Mouse (Mus musculus) CH12.LX (cell line): ENCODE data around the gene Mov10l1. TPM values are rescaled to one million over a fixed set of nuclear protein-coding genes. Genes with fewer than 3 reads are reported as not detected.

Source experiments
- DNase-seq: peaks from one replicate; pipeline ENCODE4 v3.0.0-alpha.2; 2013; ENCODE audit errors: extremely low read depth
- H3K27ac ChIP-seq: 2 replicates; pipeline ENCODE4 v1.5.1; 2012; ENCODE audit warnings: low read depth, mild to moderate bottlenecking, control low read depth, moderate library complexity; ENCODE audit not compliant: insufficient read depth
- H3K27me3 ChIP-seq: replicated peaks from 2 replicates; pipeline ENCODE3; 2012; ENCODE audit warnings: inconsistent platforms
- H3K36me3 ChIP-seq, 2 experiments: replicated peaks in 1 of 2; 2 replicates each; pipeline versions ENCODE3 to v1.6.1; 2012; ENCODE audit warnings: inconsistent platforms in 1 of 2, low read length in 1 of 2, mild to moderate bottlenecking in 1 of 2, mixed read lengths in 1 of 2, moderate library complexity in 1 of 2; ENCODE audit not compliant: control insufficient read depth in 1 of 2, insufficient read depth in 1 of 2
- H3K4me1 ChIP-seq, 2 experiments: 2 replicates each; pipeline ENCODE4 v1.6.1; 2012; ENCODE audit warnings: inconsistent platforms in 1 of 2, moderate library complexity in 1 of 2; ENCODE audit not compliant: insufficient read depth in 2 of 2, control insufficient read depth in 1 of 2
- H3K4me2 ChIP-seq: 2 replicates; pipeline ENCODE4 v1.6.1; 2012; ENCODE audit warnings: low read depth, mild to moderate bottlenecking, control low read depth; ENCODE audit not compliant: poor library complexity, insufficient read depth, severe bottlenecking
- H3K4me3 ChIP-seq, 3 experiments: fragments of 150-350 bp in 1 of 3; sonication (generic) in 1 of 3; replicated peaks in 1 of 3; 2 replicates each; pipeline versions ENCODE3 to v1.5.1; 2011 to 2012; ENCODE audit warnings: low read depth in 2 of 3, low read length in 2 of 3, mild to moderate bottlenecking in 2 of 3, moderate library complexity in 2 of 3, control low read depth in 1 of 3, improper control_type of control experiment in 1 of 3, inconsistent platforms in 1 of 3, mixed read lengths in 1 of 3; ENCODE audit not compliant: poor library complexity in 1 of 3
- H3K79me2 ChIP-seq: replicated peaks from 2 replicates; pipeline ENCODE4 v1.6.1; 2012; ENCODE audit warnings: mild to moderate bottlenecking, moderate library complexity; ENCODE audit not compliant: control insufficient read depth, poor library complexity, insufficient read depth, severe bottlenecking; ENCODE audit errors: extremely low read depth
- H3K9ac ChIP-seq: 2 replicates; pipeline ENCODE4 v1.6.1; 2012; ENCODE audit warnings: low read depth, mild to moderate bottlenecking, control low read depth, moderate library complexity; ENCODE audit not compliant: insufficient read depth
- H3K9me3 ChIP-seq: replicated peaks from 2 replicates; pipeline ENCODE3; 2012; ENCODE audit warnings: low read length, inconsistent platforms, mixed read lengths
- BHLHE40 ChIP-seq: IDR thresholded peaks from 2 replicates; pipeline ENCODE4 v1.6.1; 2011; ENCODE audit warnings: mild to moderate bottlenecking, low read depth, low read length, improper control_type of control experiment
- CHD1 ChIP-seq: IDR thresholded peaks from 2 replicates; pipeline ENCODE4 v1.6.1; 2012; ENCODE audit warnings: low read depth, low read length, improper control_type of control experiment, inconsistent platforms
- CHD2 ChIP-seq: IDR thresholded peaks from 2 replicates; pipeline ENCODE4 v1.6.1; 2011; ENCODE audit warnings: low read length, improper control_type of control experiment
- CTCF ChIP-seq, 2 experiments: IDR thresholded peaks in 1 of 2; conservative IDR thresholded peaks in 1 of 2; 2 replicates each; pipeline ENCODE4 v1.5.1; 2011 to 2012; ENCODE audit warnings: low read depth in 2 of 2, low read length in 2 of 2, improper control_type of control experiment in 1 of 2, inconsistent platforms in 1 of 2, mild to moderate bottlenecking in 1 of 2, moderate library complexity in 1 of 2
- ELF1 ChIP-seq: IDR thresholded peaks from 2 replicates; pipeline ENCODE4 v1.6.1; 2014; ENCODE audit warnings: low read depth, mild to moderate bottlenecking, inconsistent platforms, low read length, improper control_type of control experiment
- IRF4 ChIP-seq: IDR thresholded peaks from 2 replicates; pipeline ENCODE4 v1.6.1; 2014; ENCODE audit warnings: low read depth, mild to moderate bottlenecking, inconsistent platforms, low read length, improper control_type of control experiment
- KAT2A ChIP-seq: IDR thresholded peaks from 2 replicates; pipeline ENCODE4 v1.6.1; 2012; ENCODE audit warnings: low read length, improper control_type of control experiment, inconsistent platforms; ENCODE audit not compliant: insufficient replicate concordance
- MAFK ChIP-seq: IDR thresholded peaks from 2 replicates; pipeline ENCODE4 v1.6.1; 2011; ENCODE audit warnings: low read length, improper control_type of control experiment; ENCODE audit not compliant: insufficient replicate concordance
- MAX ChIP-seq: IDR thresholded peaks from 2 replicates; pipeline ENCODE4 v1.6.1; 2011; ENCODE audit warnings: low read length, improper control_type of control experiment
- MYC ChIP-seq: IDR thresholded peaks from 2 replicates; pipeline ENCODE4 v1.6.1; 2011; ENCODE audit warnings: low read depth, mild to moderate bottlenecking, improper control_type of control experiment, low read length
- NRF1 ChIP-seq: IDR thresholded peaks from 2 replicates; pipeline ENCODE4 v1.6.1; 2014; ENCODE audit warnings: low read depth, mild to moderate bottlenecking, inconsistent platforms, low read length, improper control_type of control experiment, moderate library complexity
- POLR2A ChIP-seq: IDR thresholded peaks from 2 replicates; pipeline ENCODE4 v1.6.1; 2011; ENCODE audit warnings: low read depth, mild to moderate bottlenecking, improper control_type of control experiment, low read length
- POLR2AphosphoS2 ChIP-seq: IDR thresholded peaks from 2 replicates; pipeline ENCODE4 v1.6.1; 2011; ENCODE audit warnings: low read depth, low read length, improper control_type of control experiment
- RAD21 ChIP-seq: IDR thresholded peaks from 2 replicates; pipeline ENCODE4 v1.6.1; 2011; ENCODE audit warnings: low read depth, mild to moderate bottlenecking, low read length, improper control_type of control experiment, moderate library complexity
- RCOR1 ChIP-seq: conservative IDR thresholded peaks from 2 replicates; pipeline ENCODE4 v1.6.1; 2012; ENCODE audit warnings: low read depth, mild to moderate bottlenecking, inconsistent platforms, low read length, improper control_type of control experiment
- SMC3 ChIP-seq: IDR thresholded peaks from 2 replicates; pipeline ENCODE4 v1.6.1; 2011; ENCODE audit warnings: low read depth, low read length, improper control_type of control experiment
- TBP ChIP-seq: conservative IDR thresholded peaks from 2 replicates; pipeline ENCODE4 v1.6.1; 2011; ENCODE audit warnings: low read depth, low read length, improper control_type of control experiment
- UBTF ChIP-seq: IDR thresholded peaks from 2 replicates; pipeline ENCODE4 v1.6.1; 2012; ENCODE audit warnings: low read depth, mild to moderate bottlenecking, inconsistent platforms, low read length, improper control_type of control experiment, moderate library complexity
- USF1 ChIP-seq: IDR thresholded peaks from 2 replicates; pipeline ENCODE4 v1.6.1; 2014; ENCODE audit warnings: low read depth, mild to moderate bottlenecking, inconsistent platforms, low read length, improper control_type of control experiment
- USF2 ChIP-seq: conservative IDR thresholded peaks from 2 replicates; pipeline ENCODE4 v1.6.1; 2011; ENCODE audit warnings: low read depth, low read length, improper control_type of control experiment
- ZKSCAN1 ChIP-seq: IDR thresholded peaks from 2 replicates; pipeline ENCODE4 v1.6.1; 2012; ENCODE audit warnings: low read depth, inconsistent platforms, low read length, improper control_type of control experiment, borderline replicate concordance
- dilution Hi-C: fragments of 300-500 bp; cut with MboI; formaldehyde crosslinking; loops from 2 replicates; pipeline ENCODE4 v1.14.3; 2020; ENCODE audit warnings: low sequenced_read_pairs; ENCODE audit not compliant: extremely low pct_unique_long_range_greater_than_20kb, extremely low pct_ligation_motif_present
- in situ Hi-C: fragments of 300-500 bp; cut with MboI; formaldehyde crosslinking; loops from 3 replicates; pipeline ENCODE4 v1.14.3; 2019; ENCODE audit warnings: low sequenced_read_pairs, low pct_ligation_motif_present, low pct_unique_long_range_greater_than_20kb, mixed read lengths
- polyA plus RNA-seq: library from polyadenylated mRNA; unstranded; fragments of >175 nt; gene quantifications from 2 replicates; pipeline ENCODE4 v1.2.1, GENCODE M21; 2012; ENCODE audit warnings: low read depth; ENCODE audit not compliant: insufficient read length
- total RNA-seq, 2 experiments: library from RNA; depleted of rRNA; stranded (reverse); fragments of 300-350 nt in 1 of 2; fragments of >200 nt in 1 of 2; gene quantifications; 2 replicates each; pipeline ENCODE4 v1.2.3; 2012 to 2014

Mov10l1 gene
- total and polyA plus RNA-seq, 3 experiments = not detected

DNA sequence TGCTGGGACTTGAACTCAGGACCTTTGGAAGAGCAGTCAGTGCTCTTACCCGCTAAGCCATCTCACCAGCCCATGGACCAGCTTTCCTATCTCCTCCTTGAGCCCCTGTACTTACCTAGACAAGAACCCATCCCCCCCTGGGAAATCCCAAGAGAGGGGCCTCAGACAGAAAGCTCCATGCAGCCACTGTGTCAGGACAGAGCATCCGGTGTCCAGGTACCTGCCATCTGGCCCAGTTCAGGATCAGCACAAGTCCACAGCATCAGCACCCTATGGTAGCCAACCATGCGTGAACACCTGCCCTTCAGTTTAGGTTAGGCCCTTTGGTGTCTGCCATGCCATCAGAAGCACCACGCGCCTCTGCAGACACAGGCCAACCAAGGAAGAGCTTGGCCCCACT is 82.2 kb downstream of the Mov10l1 start:
- Histone ChIP-seq H3K36me3 (no peaks in the 10 kb centered on the region), H3K9me3 (peaks cover 11% of the 10 kb centered on the region), H3K79me2 (no peaks in the 10 kb centered on the region), H3K4me3 (no peak overlapping the region), H3K4me2 (no peak overlapping the region), H3K4me1 (no peaks in the 10 kb centered on the region), H3K27me3 (peaks cover 76% of the 10 kb centered on the region), H3K9ac (no peak overlapping the region), H3K27ac (no peak overlapping the region)
- in situ Hi-C loops (loop anchor here (25.0 kb wide), 1 partner anchor 103 kb away; the partner anchor contains the start of gene Ttll8), dilution Hi-C loops (no loop called here)
- DNase-seq = no peak
- TF ChIP-seq USF1 (no peak), MYC (no peak), ZKSCAN1 (no peak), MAFK (no peak), TBP (no peak), CHD1 (no peak), NRF1 (no peak)

DNA sequence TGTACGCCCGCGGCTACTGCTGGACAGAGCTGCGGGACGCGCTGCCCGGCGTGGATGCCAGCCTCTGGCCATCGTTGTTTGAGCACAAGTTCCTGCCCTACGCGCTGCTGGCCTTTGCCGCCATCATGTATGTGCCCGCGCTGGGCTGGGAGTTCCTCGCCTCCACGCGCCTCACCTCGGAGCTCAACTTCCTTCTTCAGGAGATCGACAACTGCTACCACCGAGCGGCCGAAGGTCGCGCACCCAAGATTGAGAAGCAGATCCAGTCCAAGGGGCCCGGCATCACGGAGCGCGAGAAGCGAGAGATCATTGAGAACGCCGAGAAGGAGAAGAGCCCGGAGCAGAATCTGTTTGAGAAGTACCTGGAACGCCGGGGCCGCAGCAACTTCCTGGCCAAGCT is 84.9 kb downstream of the Mov10l1 start:
- Histone ChIP-seq H3K27ac (no peak overlapping the region), H3K27me3 (peaks cover 68% of the 10 kb centered on the region), H3K4me2 (no peak overlapping the region), H3K79me2 (no peaks in the 10 kb centered on the region), H3K36me3 (no peaks in the 10 kb centered on the region), H3K4me3 (no peak overlapping the region), H3K9me3 (peaks cover 5% of the 10 kb centered on the region), H3K4me1 (0 out of 4 replicates have a peak, but pooled peaks cover 0 to 2% of the 10 kb centered on the region in 2 experiments), H3K9ac (no peak overlapping the region)
- dilution Hi-C loops = no loop called here
- in situ Hi-C loops = loop anchor here (25.0 kb wide), 1 partner anchor 105 kb away; the partner anchor contains the start of gene Ttll8
- no peak for TF ChIP-seq MYC
- no peak for DNase-seq

DNA sequence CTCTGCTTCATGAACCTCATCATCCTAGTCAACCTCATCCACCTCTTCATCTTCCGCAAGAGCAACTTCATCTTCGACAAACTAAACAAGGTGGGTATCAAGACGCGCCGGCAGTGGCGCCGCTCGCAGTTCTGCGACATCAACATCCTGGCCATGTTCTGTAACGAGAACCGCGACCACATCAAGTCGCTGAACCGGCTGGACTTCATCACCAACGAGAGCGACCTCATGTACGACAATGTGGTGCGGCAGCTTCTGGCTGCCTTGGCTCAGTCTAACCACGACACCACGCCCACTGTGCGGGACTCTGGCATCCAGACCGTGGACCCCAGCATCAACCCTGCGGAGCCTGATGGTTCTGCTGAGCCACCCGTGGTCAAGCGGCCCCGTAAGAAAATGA is 85.5 kb downstream of the Mov10l1 start:
- H3K4me1 ChIP-seq = 0 out of 4 replicates have a peak, but pooled peaks cover 0 to 2% of the 10 kb centered on the region in 2 experiments
- peaks cover 5% of the 10 kb centered on the region for H3K9me3 ChIP-seq
- no peak overlapping the region for H3K4me3 ChIP-seq
- no peak for TF ChIP-seq NRF1
- TF ChIP-seq KAT2A = no peak
- no peak for TF ChIP-seq MYC
- TF ChIP-seq CTCF (conservative IDR thresholded peaks at IDR 0.05 in 1 of 2, IDR thresholded peaks at IDR 0.05 in 1 of 2; ENCODE audit: low read depth in 2 of 2, low read length in 2 of 2) = no peak
- TF ChIP-seq TBP = no peak
- no peak for TF ChIP-seq MAX
- no peak for TF ChIP-seq SMC3
- TF ChIP-seq POLR2AphosphoS2 = no peak
- no peak for TF ChIP-seq BHLHE40
- TF ChIP-seq USF2 = no peak
- TF ChIP-seq UBTF = no peak
- TF ChIP-seq CHD1 = no peak
- no peak for TF ChIP-seq RAD21
- TF ChIP-seq ZKSCAN1 = no peak
- TF ChIP-seq ELF1 = no peak
- TF ChIP-seq POLR2A = no peak
- TF ChIP-seq MAFK = no peak
- no peak for TF ChIP-seq CHD2
- no peak for TF ChIP-seq RCOR1
- no peak for TF ChIP-seq IRF4
- H3K27me3 ChIP-seq = peaks cover 68% of the 10 kb centered on the region
- dilution Hi-C loops (no loop called here), in situ Hi-C loops (loop anchor here (25.0 kb wide), 1 partner anchor 106 kb away; the partner anchor contains the start of gene Ttll8)
- H3K4me2 ChIP-seq = no peak overlapping the region
- no peaks in the 10 kb centered on the region for H3K79me2 ChIP-seq
- no peak for DNase-seq
- no peak overlapping the region for H3K27ac ChIP-seq
- H3K36me3 ChIP-seq = no peaks in the 10 kb centered on the region
- no peak overlapping the region for H3K9ac ChIP-seq
